Mouse (Mus musculus) kidney, adult 2 months (tissue): ENCODE measurements around the gene Rnf144a.

Experiments used
- CTCF ChIP-seq: fragments of 200-500 bp; conservative IDR thresholded peaks from 2 replicates; pipeline ENCODE4 v1.5.1; 2011; ENCODE audit warnings: low read depth, mild to moderate bottlenecking, control low read depth, low read length, moderate library complexity, mixed read lengths; ENCODE audit not compliant: insufficient read depth, insufficient read length
- POLR2A ChIP-seq: fragments of 200-500 bp; IDR thresholded peaks from one replicate; pipeline ENCODE4 v1.6.1; 2011; ENCODE audit warnings: low read depth, low read length, control low read depth

GRCm38 (mm10) chr12:26446377-26447045, 31.5 kb upstream of the Rnf144a start:
- TF ChIP-seq CTCF (no peak), POLR2A (no peak)
